Mouse (Mus musculus) gonadal fat pad, adult 2 months (tissue): ENCODE measurements around the gene Zfp979. TPM values are rescaled to one million over a fixed set of nuclear protein-coding genes. Genes with fewer than 3 reads are reported as not detected.
"Not testable (repeated sequence)": the region's sequence is repeated elsewhere in the genome, so short reads cannot be mapped to it uniquely, and the experiment has no call there.

Experiments used
- DNase-seq: peaks from one replicate; pipeline ENCODE4 v3.0.0-alpha.2; 2012; ENCODE audit warnings: low read depth
- polyA plus RNA-seq: library from polyadenylated mRNA; depleted of rRNA; stranded (reverse); fragments of >200 nt; gene quantifications from 2 replicates; pipeline ENCODE4 v1.2.3, GENCODE M21; 2012; rRNA removed

Zfp979 gene
- 0.30 and 0.43 TPM in 2 replicates for polyA plus RNA-seq

DNA sequence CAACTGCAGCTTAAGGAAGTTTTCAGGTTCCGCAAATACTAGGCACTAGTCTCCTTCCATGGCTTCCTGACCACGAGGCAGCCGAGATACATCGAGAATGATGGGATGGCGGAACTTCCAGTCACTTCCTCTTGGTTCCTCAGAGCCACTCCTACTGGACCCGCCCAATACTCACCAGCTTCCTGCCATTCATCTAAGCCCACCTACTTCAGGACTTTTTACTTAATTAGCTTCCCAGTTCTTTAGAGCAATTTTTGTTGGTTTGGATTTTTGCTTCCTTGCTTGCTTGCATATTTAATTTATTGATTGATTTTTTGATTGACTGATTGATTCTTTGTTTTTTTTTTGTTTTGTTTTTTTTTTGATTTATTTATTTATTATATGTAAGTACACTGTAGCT is at the start of gene Zfp979:
Zfp979 (minus strand) TSS at position 101 of the 400 bp plus-strand sequence.
- DNase-seq: not testable (repeated sequence)

DNA sequence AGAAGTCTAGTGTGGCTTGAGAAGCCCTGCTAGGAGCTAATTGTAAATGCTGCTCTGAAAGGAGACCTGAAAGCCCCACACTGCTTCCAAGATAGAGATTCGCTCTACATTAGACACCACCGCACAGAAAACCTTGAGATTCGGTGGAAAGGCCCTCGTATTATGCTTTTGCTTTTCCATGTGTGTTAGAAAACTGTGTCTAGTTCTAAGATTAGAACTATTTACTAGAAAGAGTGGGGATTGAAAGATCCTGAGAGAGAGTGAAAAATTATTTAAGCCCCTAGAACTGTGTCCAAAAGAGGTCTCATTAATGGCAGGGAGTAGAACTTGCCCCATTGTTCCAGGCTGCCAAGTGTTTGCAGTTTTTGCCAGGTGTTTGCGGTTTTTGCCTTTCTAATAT is 12.9 kb upstream of the Zfp979 start:
- DNase-seq: not testable (repeated sequence)

DNA sequence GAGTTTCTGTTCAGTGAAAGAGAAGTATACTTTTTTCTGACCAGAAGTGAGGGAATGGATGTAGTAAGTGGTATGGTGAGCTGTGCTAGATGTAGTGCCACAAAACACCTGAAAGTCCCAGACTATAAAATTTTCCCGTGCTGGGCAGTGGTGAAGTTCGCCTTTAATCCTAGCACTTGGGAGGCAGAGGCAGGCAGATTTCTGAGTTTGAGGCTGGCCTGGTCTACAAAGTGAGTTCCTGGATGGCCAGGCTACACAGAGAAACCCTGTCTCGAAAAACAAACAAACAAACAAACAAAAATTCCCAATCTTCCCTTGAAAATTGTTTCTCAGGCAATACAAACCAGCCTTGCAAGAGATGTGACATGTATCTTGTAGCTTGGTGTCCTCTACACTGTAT is 5.1 kb upstream of the Zfp979 start:
- DNase-seq: not testable (repeated sequence)

DNA sequence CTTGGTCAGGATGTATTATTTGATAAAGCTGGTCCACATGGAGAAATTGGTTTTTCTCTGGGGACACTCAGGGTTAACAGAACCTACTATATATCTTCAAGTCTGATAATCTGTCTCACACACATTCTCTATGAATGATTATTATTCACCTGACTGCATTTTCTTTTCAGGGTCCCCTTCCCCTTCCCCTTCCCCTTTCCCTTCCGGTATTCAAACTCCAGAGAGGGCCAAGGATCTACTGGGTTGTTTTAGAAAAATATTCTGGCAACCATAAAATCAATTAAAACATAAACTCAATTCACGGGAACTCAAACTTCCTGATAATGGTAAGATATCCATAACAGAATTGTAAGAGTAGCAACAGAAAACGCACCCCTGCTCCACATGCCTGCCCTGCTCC is 381 bp downstream of the Zfp979 start:
- not testable (repeated sequence) for DNase-seq

DNA sequence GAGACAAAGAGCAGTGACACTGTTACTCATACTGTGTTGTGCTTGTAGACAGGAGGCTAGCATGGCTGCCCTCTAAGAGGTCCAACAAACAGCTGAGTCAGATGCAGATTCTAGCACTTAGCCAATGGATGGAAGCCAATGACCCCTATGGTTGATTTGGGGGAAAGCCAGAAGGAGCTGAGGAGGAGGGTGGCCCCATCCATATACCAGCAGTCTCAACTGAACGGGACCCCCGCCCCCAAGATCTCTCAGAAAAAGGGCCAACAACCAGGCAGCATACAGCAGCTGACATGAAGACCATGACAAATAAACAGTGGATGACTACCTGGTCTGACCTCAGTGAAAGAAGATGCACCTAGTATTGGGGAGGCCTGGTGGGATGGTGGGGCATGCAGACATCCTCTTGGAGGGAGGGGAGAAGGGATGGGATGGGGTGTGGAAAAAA is 8.5 kb downstream of the Zfp979 start:
- DNase-seq: not testable (repeated sequence)

DNA sequence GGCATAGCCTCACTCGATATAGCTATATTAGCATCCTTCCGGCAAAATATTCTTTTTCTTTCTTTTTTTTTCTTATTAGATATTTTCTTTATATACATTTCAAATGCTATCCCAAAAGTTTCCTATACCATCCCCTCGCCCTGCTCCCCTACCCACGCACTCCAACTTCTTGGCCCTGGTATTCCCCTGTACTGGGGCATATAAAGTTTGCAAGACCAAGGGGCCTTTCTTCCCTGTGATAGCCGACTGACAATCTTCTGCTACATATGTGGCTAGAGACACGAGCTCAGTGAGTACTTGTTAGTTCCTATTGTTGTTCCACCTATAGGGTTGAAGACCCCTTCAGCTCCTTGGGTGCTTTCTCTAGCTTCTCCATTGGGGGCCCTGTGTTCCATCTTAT is 35.8 kb downstream of the Zfp979 start:
- DNase-seq: not testable (repeated sequence)

DNA sequence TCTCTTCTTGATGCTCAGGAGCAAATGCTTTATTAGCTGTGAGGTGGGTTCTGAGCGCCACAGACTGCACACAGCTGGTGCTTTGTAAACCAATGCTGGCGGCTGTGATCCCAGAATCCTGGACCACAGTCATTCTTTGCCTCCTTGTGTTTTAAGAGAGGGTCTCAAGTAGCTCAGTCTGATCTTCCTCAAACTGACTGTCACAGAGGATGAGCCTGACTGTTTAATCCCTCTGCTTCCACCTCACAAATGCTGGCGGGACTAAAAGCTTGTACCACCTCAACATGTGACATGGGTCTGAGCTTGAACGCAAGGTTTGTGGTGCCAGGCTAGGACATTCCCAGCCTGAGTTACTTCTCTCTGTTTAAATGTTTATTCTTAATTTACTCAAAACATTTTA is 36.8 kb downstream of the Zfp979 start:
- no peak for DNase-seq

DNA sequence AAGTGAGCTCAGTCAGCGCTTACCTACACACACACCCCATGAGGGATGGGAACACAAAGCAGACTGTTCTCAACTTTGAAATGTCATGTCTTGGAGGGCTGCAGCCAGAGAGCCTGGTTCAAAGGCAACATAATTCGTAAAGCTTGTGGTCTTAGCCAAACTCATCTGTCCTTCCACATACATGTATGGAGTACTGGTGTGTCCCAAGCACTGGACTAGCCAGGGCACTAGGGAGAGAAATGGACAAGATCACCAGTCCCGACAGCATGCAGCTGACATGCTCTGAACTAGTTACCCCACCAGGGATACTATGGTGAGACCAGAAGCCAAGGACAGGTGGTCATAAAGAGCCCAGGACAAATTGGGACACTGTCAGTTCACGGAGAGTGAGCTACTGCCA is 38.5 kb downstream of the Zfp979 start:
- no peak for DNase-seq

DNA sequence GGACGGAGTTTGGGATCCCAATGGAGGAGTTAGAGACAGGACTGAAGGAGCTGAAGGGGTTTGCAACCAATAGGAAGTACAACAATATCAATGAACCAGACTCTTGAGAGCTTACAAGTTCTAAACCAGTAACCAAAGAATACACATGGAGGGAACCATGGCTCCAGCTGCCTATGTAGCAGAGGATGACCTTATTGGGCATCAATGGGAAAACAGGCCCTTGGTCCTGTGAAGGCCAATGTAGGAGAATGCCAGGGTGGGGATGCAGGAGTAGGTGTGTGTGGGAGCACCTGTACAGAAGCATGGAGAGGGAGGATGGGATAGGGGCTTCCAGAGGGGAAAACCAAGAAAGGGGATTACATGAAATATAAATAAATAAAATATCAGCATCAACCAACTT is 40.4 kb downstream of the Zfp979 start:
- no peak for DNase-seq

DNA sequence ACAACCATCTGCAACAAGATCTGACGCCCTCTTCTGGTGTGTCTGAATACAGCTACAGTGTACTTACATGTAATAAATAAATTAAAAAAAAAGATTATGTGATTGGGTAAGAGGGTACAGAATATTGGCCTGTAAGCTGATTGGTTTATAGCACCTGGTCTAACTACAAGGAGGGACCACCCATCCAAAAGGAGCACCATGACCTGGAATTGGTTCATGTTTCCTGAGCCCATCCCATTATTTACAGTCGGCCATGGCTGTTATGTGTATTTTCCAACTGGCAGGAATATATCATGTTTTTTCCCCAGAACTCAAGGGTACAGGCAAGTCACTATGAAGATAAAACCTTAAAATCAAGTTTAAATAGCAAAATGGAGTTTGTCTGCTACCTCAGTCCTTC is 43.5 kb downstream of the Zfp979 start:
- no peak for DNase-seq

DNA sequence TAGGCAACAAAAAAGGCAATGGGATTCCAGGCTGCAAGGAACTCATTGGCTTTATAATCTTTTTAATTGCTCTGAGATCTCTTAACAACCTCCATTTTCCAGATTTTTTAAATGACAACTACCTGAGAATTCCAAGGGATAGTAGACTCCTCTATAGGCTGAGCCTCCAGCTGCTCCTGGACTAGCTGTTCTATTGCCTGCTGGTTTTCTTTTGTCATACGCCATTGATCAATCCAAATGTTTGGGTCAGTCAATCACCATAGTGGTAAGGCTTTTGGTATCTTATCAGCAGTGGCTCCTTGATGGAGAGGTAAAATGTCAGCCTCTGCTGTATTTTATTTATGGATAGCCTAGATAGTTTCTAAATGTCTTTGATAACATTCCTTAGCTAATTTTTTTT is 44.6 kb downstream of the Zfp979 start:
- no peak for DNase-seq

DNA sequence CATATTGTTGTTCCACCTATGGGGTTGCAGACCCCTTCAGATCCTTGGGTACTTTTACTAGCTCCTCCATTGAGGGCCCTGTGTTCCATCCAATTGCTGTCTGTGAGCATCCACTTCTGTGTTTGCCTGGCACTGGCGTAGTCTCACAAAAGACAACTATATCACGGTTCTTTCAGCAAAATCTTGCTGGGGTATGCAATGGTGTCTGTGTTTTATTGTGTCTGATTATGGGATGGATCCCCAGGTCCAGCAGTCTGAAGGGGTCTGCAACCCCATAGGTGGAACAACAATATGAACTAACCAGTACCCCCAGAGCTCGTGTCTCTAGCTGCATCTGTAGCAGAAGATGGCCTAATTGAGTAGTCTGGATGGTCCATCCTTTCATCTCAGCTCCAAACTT is 47.7 kb downstream of the Zfp979 start:
- DNase-seq: not testable (repeated sequence)

DNA sequence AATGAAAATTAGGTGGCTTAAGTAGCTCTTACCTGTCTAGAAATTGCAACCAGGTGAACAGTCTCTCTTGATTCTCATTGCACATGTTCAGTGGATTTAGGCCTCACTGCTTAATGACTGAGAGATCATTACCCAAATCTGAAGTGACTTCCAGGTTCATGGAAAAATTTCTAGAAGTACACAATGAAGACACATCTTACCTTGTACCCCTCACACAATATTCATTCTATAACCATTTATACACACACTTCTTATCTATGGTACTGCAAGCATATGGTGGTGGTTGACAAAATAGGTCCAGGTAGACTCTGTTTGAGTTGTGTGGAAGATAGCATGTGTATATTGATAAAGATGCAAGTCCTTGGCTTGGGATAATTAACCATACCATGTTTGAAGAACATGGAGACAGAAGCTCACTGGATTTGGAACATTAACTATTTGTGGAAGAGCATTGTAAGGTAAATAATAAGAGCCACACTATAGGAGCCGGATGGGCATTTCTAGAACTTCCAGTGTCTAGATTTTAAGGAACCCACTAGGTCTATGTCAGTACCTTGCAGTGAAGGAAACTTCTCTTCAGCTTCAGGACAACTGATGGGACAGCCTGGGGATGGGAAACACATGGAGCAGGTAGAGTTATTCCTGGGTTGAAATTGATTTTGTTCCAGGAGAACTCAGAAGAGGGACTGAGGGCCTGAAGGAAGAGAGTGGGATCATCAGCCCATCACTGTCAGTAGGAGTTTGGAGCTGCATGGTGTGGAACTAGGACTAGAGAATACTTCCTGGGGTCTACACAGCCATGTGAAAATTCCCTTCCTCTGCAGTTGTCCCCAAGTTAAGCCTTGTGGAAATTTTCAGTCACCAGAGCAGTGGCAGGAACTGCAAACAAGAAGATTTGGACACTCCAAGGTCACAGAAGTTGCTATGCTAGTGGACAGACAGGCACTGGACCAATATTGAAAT is 55.5 kb downstream of the Zfp979 start:
- no peak for DNase-seq

DNA sequence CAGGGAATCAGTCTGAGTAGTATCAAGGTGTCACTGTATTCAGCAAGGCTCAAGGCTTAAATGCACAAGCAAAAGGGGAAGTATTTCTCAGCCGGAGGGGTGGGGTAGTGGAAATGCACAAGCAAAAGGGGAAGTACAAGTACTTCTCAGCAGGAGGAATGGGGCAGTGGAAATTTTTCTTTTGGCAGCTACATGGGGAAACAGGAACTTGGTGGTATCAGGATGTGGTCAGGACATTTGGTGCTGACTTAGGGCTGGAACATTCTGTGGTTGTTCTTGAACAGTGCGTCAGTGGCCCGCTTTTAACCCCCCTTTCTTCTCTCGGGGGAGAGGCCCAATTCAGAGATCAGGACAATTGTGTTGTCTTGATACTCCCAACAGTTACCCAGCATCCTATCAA is 62.9 kb downstream of the Zfp979 start:
- not testable (repeated sequence) for DNase-seq

DNA sequence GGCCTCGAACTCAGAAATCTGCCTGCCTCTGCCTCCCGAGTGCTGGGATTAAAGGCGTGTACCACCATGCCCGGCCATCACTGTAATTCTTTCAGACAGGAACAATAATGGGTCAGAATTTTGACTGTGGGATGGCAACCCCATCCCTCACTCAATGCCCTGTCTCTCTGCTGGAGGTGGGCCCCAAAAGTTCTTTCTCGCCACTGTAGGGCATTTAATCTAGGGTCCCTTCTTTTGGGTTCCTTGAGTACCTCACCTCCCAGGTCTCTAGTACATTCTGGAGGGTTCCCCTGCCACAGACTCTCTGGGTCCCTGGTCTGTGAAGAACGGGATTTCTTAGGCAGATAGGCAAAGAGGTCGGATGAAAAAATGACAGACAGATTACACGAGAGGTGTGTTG is 71.2 kb downstream of the Zfp979 start:
- DNase-seq: not testable (repeated sequence)

DNA sequence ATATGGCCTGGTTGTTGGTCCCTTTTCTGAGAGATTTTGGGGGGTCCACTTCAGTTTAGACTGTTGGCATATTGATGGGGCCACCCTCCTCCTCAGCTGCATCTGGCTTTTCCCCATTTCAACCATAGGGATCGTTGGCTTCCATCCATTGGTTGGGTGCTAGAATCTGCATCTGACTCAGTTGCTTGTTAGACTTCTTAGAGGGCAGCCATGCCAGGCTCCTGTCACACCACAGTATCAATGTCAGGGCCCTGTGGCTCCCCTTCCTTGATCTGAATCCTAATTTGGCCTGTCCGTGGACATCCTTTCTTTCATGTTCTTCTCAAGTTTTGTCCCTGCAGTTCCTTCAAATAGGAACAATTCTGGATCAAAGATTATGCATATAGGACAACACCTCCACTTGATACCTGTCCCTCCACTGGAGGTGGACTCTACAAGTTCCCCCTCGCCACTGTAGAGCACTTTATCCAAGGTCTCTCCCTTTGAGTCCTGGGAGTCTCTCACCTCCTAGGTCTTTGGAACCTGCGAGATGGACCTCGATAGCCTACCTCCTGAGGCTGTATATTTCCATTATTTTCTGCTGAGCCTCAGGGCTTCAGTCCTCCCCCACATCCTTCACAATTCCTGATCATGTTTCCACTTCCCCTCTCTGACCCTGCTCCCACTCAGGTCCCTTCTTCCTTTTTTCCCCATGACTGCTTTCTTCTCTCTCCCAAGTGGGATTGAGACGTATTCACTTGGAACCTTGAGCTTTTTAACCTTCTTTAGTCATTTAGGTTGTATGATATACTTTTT is 76.7 kb downstream of the Zfp979 start:
- DNase-seq: no peak

Other genes with a start within 250 kb of the Zfp979 start
- 0.16 and 0.85 TPM in 2 replicates for gene Zfp982, start 150.1 kb downstream of the Zfp979 start, polyA plus RNA-seq
- gene Gm16503, start 102.3 kb downstream of the Zfp979 start, polyA plus RNA-seq: 0.04 TPM in 2 replicates
- gene Zfp985, start 89.2 kb downstream of the Zfp979 start, polyA plus RNA-seq: 0.06 TPM in 1 of 2 replicates, not detected in the other
- gene Zfp534, start 60.0 kb upstream of the Zfp979 start, polyA plus RNA-seq: not detected in 2 replicates
- 0.57 and 1.1 TPM in 2 replicates for gene Zfp984, start 167.3 kb upstream of the Zfp979 start, polyA plus RNA-seq
- 1.7 and 1.8 TPM in 2 replicates for gene Zfp933, start 205.9 kb upstream of the Zfp979 start, polyA plus RNA-seq
- gene Miip, start 226.3 kb upstream of the Zfp979 start, polyA plus RNA-seq: 31.4 and 65.1 TPM in 2 replicates
- gene Fv1, start 226.5 kb upstream of the Zfp979 start, polyA plus RNA-seq: 2.2 and 2.4 TPM in 2 replicates